Mouse (Mus musculus): Measurements from ENCODE around the gene Svbp. TPM values are rescaled to one million over a fixed set of nuclear protein-coding genes. Genes with fewer than 3 reads are reported as not detected.

Gene Svbp
- 37.4 TPM for polyA plus RNA-seq (2015; fragmentation: Illumina TruSeq; extraction: RNeasy Lipid Tissue Mini Kit (QIAGEN cat#74804); ENCODE audit: insufficient read depth, low replicate concordance)

GRCm38 (mm10) chr4:119194909-119195581 is at the start of gene Svbp:
TSS of gene Svbp (plus strand) at chr4:119195306.

GRCm38 (mm10) chr4:119173851-119174453 is 21.2 kb upstream of the Svbp start, which contains the start of gene Zfp691:
TSS of gene Zfp691 (minus strand) at chr4:119174195.

GRCm38 (mm10) chr4:119189864-119190263 is 5.2 kb upstream of the Svbp start, which contains the start of gene Ermap:
TSS of gene Ermap (minus strand) at chr4:119190011.

GRCm38 (mm10) chr4:119218169-119218568 is 23.1 kb downstream of the Svbp start, which contains the start of gene Tmem269:
TSS of gene Tmem269 (minus strand) at chr4:119218217.

GRCm38 (mm10) chr4:119232410-119233255 is 37.5 kb downstream of the Svbp start, which contains the start of the genes AU022252 and P3h1:
TSS of gene AU022252 (minus strand) at chr4:119232712.
TSS of gene P3h1 (plus strand) at chr4:119232915.

Other genes with a start within 250 kb of the Svbp start
- gene Lao1, start 233.7 kb upstream of the Svbp start, polyA plus RNA-seq (2015; fragmentation: Illumina TruSeq; extraction: RNeasy Lipid Tissue Mini Kit (QIAGEN cat#74804); ENCODE audit: insufficient read depth, low replicate concordance) = not detected
- gene Slc2a1, start 86.6 kb upstream of the Svbp start, polyA plus RNA-seq (2015; fragmentation: Illumina TruSeq; extraction: RNeasy Lipid Tissue Mini Kit (QIAGEN cat#74804); ENCODE audit: insufficient read depth, low replicate concordance) = 16.5 TPM
- 3.7 TPM for gene Zfp691, start 21.1 kb upstream of the Svbp start, polyA plus RNA-seq (2015; fragmentation: Illumina TruSeq; extraction: RNeasy Lipid Tissue Mini Kit (QIAGEN cat#74804); ENCODE audit: insufficient read depth, low replicate concordance)
- 26.1 TPM for gene Ermap, start 5.3 kb upstream of the Svbp start, polyA plus RNA-seq (2015; fragmentation: Illumina TruSeq; extraction: RNeasy Lipid Tissue Mini Kit (QIAGEN cat#74804); ENCODE audit: insufficient read depth, low replicate concordance)
- 0.29 TPM for gene Tmem269, start 22.9 kb downstream of the Svbp start, polyA plus RNA-seq (2015; fragmentation: Illumina TruSeq; extraction: RNeasy Lipid Tissue Mini Kit (QIAGEN cat#74804); ENCODE audit: insufficient read depth, low replicate concordance)
- gene AU022252, start 37.4 kb downstream of the Svbp start, polyA plus RNA-seq (2015; fragmentation: Illumina TruSeq; extraction: RNeasy Lipid Tissue Mini Kit (QIAGEN cat#74804); ENCODE audit: insufficient read depth, low replicate concordance) = 12.5 TPM
- 6.0 TPM for gene P3h1, start 37.6 kb downstream of the Svbp start, polyA plus RNA-seq (2015; fragmentation: Illumina TruSeq; extraction: RNeasy Lipid Tissue Mini Kit (QIAGEN cat#74804); ENCODE audit: insufficient read depth, low replicate concordance)
- gene Cldn19, start 60.1 kb downstream of the Svbp start, polyA plus RNA-seq (2015; fragmentation: Illumina TruSeq; extraction: RNeasy Lipid Tissue Mini Kit (QIAGEN cat#74804); ENCODE audit: insufficient read depth, low replicate concordance) = not detected
- 517 TPM for gene Ybx1, start 99.3 kb downstream of the Svbp start, polyA plus RNA-seq (2015; fragmentation: Illumina TruSeq; extraction: RNeasy Lipid Tissue Mini Kit (QIAGEN cat#74804); ENCODE audit: insufficient read depth, low replicate concordance)
- 62.7 TPM for gene Ppih, start 125.2 kb downstream of the Svbp start, polyA plus RNA-seq (2015; fragmentation: Illumina TruSeq; extraction: RNeasy Lipid Tissue Mini Kit (QIAGEN cat#74804); ENCODE audit: insufficient read depth, low replicate concordance)
- gene Ccdc30, start 220.2 kb downstream of the Svbp start, polyA plus RNA-seq (2015; fragmentation: Illumina TruSeq; extraction: RNeasy Lipid Tissue Mini Kit (QIAGEN cat#74804); ENCODE audit: insufficient read depth, low replicate concordance) = 1.7 TPM
- 24.5 TPM for gene Ppcs, start 227.1 kb downstream of the Svbp start, polyA plus RNA-seq (2015; fragmentation: Illumina TruSeq; extraction: RNeasy Lipid Tissue Mini Kit (QIAGEN cat#74804); ENCODE audit: insufficient read depth, low replicate concordance)
- not detected for gene Zmynd12, start 227.5 kb downstream of the Svbp start, polyA plus RNA-seq (2015; fragmentation: Illumina TruSeq; extraction: RNeasy Lipid Tissue Mini Kit (QIAGEN cat#74804); ENCODE audit: insufficient read depth, low replicate concordance)